Mouse (Mus musculus) limb, embryonic 14.5 days (tissue): Measurements from ENCODE around the gene Zbtb34. TPM values are rescaled to one million over a fixed set of nuclear protein-coding genes. Genes with fewer than 3 reads are reported as not detected.

ENCODE experiments used
- ATAC-seq: fragments of 200-750 bp; cut with Nextera tagmentation; 2 replicates; pipeline ENCODE4 v1.8.0; 2017; ENCODE audit warnings: low read depth, moderate number of reproducible peaks, moderate TSS enrichment; ENCODE audit not compliant: low FRiP score
- DNase-seq: peaks from one replicate; pipeline ENCODE4 v3.0.0-alpha.2; 2015; ENCODE audit warnings: low spot score
- H3K27ac ChIP-seq: fragments of 300-500 bp; sonication (generic); replicated peaks from 2 replicates; pipeline ENCODE4 v1.5.1; 2014; ENCODE audit warnings: low read depth, mild to moderate bottlenecking, low read length, moderate library complexity, mixed read lengths
- H3K27me3 ChIP-seq: fragments of 300-500 bp; sonication (generic); 2 replicates; pipeline ENCODE4 v1.6.1; 2014; ENCODE audit warnings: low read length, mixed read lengths; ENCODE audit not compliant: control insufficient read depth, insufficient read depth
- H3K36me3 ChIP-seq: fragments of 300-500 bp; sonication (generic); 2 replicates; pipeline ENCODE4 v1.6.1; 2014; ENCODE audit warnings: mild to moderate bottlenecking, low read length, moderate library complexity, mixed read lengths; ENCODE audit not compliant: control insufficient read depth, insufficient read depth
- H3K4me1 ChIP-seq: fragments of 300-500 bp; sonication (generic); 2 replicates; pipeline ENCODE4 v1.6.1; 2014; ENCODE audit warnings: antibody characterized with exemption, low read length, mixed read lengths; ENCODE audit not compliant: control insufficient read depth, insufficient read depth
- H3K4me2 ChIP-seq: fragments of 300-500 bp; sonication (generic); replicated peaks from 2 replicates; pipeline ENCODE4 v1.6.1; 2014; ENCODE audit warnings: low read depth, mild to moderate bottlenecking, low read length, moderate library complexity; ENCODE audit not compliant: severe bottlenecking
- H3K4me3 ChIP-seq: fragments of 300-500 bp; sonication (generic); replicated peaks from 2 replicates; pipeline ENCODE4 v1.5.1; 2014; ENCODE audit warnings: low read length
- H3K9ac ChIP-seq: fragments of 300-500 bp; sonication (generic); 2 replicates; pipeline ENCODE4 v1.6.1; 2014; ENCODE audit warnings: mild to moderate bottlenecking, low read depth, low read length, moderate library complexity; ENCODE audit not compliant: severe bottlenecking
- H3K9me3 ChIP-seq: fragments of 300-500 bp; sonication (generic); 2 replicates; pipeline ENCODE4 v1.6.1; 2016; ENCODE audit warnings: low read length; ENCODE audit not compliant: control insufficient read depth
- POLR2A ChIP-seq: fragments of 200-500 bp; IDR thresholded peaks from 2 replicates; pipeline ENCODE4 v1.8.0; 2012; ENCODE audit warnings: inconsistent platforms, mild to moderate bottlenecking, moderate library complexity, borderline replicate concordance; ENCODE audit not compliant: insufficient read depth, insufficient read length; ENCODE audit errors: extremely low read depth
- WGBS: fragments of 180-500 bp; shearing (Covaris S2); extraction: QIAGEN DNeasy Blood & Tissue Kit; methylation state at CpG from one replicate; pipeline ENCODE4 v1.1.7; 2014; 5-methylcytosine and 5-hydroxymethylcytosine counted together
- polyA plus RNA-seq, 2 experiments: library from polyadenylated mRNA; depleted of rRNA in 1 of 2; stranded (reverse) in 1 of 2; unstranded in 1 of 2; fragments of >200 nt; fragmentation: Nextera tagmentation in 1 of 2; extraction: Ambion mirVana in 1 of 2; gene quantifications; 2 replicates each; pipeline versions ENCODE4 v1.2.1 to v1.2.3; 2012 to 2014

The Zbtb34 gene
- polyA plus RNA-seq, 2 experiments: 8.4 to 19.0 TPM

DNA sequence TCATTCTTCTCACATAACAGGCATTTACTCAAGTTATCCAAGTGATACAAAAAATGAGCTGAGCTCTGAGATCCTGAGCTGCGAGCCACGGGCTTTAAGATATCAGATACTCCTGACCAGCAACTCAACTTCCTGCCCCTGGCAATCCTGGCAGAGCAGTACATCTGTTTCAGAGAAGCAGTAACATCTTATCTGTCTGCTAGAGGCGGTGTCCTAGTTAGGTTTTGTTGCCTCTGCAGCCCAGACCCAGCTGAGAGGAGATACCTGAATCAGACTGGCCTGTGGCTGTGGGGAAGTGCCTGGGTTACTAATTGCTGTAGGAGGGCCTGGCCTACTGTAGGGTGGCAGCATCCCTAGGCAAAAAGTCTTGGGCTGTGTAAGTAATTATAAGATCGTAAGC lies 28.5 kb upstream of the Zbtb34 start:
- Histone ChIP-seq H3K4me2 (no peak overlapping the region), H3K9ac (no peak overlapping the region), H3K4me3 (no peak overlapping the region), H3K4me1 (no peaks in the 10 kb centered on the region), H3K9me3 (no peaks in the 10 kb centered on the region), H3K27ac (no peak overlapping the region), H3K36me3 (peaks cover 49% of the 10 kb centered on the region), H3K27me3 (no peaks in the 10 kb centered on the region)
- WGBS: 68% methylated on average over 4 of the region's 4 CpGs
- TF ChIP-seq POLR2A: no peak
- no peak for ATAC-seq
- DNase-seq: no peak

DNA sequence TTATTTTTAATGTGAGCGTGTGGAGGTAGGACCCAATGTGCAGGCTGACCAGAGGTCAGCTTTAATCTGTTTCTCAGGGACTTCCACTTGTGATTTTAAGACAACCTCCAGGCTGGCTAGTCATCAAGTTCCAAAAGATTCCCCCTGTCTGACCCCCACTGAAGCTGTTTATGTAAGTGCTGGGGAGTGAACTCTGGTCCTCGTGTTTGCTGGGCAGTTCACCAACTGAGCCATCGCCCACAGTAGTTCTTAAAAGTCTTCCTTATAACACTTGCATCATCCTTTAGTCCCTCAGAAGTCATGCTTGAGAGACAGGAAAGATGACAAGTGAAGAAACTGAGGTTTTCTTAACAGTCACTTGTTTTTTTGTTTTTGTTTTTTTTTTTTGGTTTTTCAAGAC lies 25.6 kb upstream of the Zbtb34 start:
- no peaks in the 10 kb centered on the region for H3K9me3 ChIP-seq
- H3K4me3 ChIP-seq: no peak overlapping the region
- WGBS: 79% methylated on average over 3 of the region's 3 CpGs
- H3K27ac ChIP-seq: no peak overlapping the region
- no peak for TF ChIP-seq POLR2A
- peaks cover 57% of the 10 kb centered on the region for H3K36me3 ChIP-seq
- DNase-seq: no peak
- no peak overlapping the region for H3K9ac ChIP-seq
- H3K27me3 ChIP-seq: no peaks in the 10 kb centered on the region
- H3K4me1 ChIP-seq: no peaks in the 10 kb centered on the region
- ATAC-seq: no peak
- H3K4me2 ChIP-seq: no peak overlapping the region

DNA sequence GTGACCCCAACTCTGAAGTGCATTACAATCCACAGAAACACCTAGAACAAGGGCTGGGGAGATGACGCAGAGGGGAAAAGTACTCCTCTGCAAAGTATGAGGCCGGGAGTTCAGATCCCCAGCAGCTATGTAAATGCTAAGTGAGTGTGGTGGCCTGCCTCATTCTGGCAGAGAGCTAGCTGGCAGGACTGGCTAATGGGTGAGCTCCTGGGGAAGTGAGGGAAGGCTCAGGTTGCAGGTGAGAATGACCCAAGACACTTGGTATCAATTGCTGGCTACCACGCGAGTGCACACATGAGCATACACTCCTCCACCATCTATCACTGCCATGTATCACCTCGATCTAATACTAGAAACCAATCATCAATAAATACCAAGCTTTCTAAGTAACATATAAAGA lies 25.1 kb upstream of the Zbtb34 start:
- Histone ChIP-seq H3K9ac (no peak overlapping the region), H3K27me3 (no peaks in the 10 kb centered on the region), H3K4me2 (no peak overlapping the region), H3K4me3 (no peak overlapping the region), H3K9me3 (no peaks in the 10 kb centered on the region), H3K27ac (no peak overlapping the region), H3K4me1 (no peaks in the 10 kb centered on the region), H3K36me3 (peaks cover 57% of the 10 kb centered on the region)
- no peak for TF ChIP-seq POLR2A
- DNase-seq (no peak), ATAC-seq (no peak)
- WGBS: 91% methylated on average over 5 of the region's 5 CpGs

DNA sequence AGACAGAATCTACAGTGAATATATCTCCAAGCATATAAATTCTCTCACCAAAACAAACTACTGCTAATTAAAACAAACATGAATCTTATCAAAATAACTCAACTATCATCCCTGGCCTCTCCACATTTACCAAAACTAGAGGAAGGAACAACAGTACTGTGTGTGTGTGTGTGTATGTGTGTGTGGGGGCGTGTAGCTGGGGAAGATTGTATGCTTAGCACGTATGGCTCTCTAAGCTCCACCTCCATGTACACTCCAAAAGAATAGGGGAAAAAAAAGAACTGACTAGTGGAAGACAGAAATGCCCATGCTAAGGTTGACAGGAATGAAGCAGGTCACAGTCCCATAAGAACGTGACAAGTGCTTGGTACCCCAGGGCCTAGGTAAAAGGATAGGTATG lies 24.2 kb upstream of the Zbtb34 start:
- Histone ChIP-seq H3K9me3 (no peaks in the 10 kb centered on the region), H3K36me3 (peaks cover 64% of the 10 kb centered on the region), H3K4me2 (no peak overlapping the region), H3K4me1 (no peaks in the 10 kb centered on the region), H3K27me3 (no peaks in the 10 kb centered on the region), H3K9ac (no peak overlapping the region), H3K4me3 (no peak overlapping the region), H3K27ac (no peak overlapping the region)
- TF ChIP-seq POLR2A: no peak
- DNase-seq (no peak), ATAC-seq (no peak)
- 83% methylated on average over 3 of the region's 3 CpGs for WGBS

DNA sequence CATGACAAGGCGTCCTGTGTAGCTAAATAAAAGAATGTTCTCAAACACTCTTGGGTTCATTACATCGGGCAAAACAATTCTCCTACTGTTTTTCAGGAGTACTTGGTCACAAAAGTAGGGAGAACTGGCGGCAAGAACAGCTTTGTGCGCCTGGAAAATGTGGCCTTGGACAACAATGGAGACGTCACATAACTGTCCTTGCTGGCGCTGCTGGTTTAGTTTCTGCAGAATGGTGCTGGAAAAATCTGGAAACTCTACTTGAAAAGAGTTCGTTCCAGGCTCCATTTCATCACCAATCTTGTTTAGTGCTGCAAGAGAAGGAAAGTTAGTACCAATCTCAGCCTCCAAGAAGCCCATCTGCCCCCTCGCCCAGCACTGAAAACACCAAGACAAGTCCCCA lies 23.7 kb upstream of the Zbtb34 start:
- Histone ChIP-seq H3K27ac (no peak overlapping the region), H3K36me3 (peaks cover 65% of the 10 kb centered on the region), H3K9me3 (no peaks in the 10 kb centered on the region), H3K4me3 (no peak overlapping the region), H3K27me3 (no peaks in the 10 kb centered on the region), H3K4me1 (no peaks in the 10 kb centered on the region), H3K4me2 (no peak overlapping the region), H3K9ac (no peak overlapping the region)
- WGBS: 86% methylated on average over 8 of the region's 8 CpGs
- DNase-seq: no peak
- ATAC-seq: no peak
- TF ChIP-seq POLR2A: no peak

DNA sequence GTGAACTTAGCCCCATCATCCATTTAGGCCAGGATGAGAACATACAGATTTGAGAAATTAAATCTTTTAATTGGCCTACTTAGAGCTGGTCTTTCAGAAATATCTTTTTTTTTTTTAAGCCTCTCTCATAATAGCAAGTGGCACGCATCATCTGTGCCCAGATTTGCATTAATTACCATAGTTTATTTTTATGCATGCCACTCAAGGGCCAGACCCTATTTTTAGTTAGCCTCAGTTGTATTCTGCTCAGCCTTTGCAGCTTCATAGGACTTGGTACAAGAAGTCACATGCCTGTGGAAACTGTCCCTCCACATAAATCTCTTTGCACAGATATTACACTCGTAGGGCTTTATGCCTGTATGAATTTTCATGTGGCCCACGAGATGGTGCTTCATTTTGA lies 22.4 kb upstream of the Zbtb34 start:
- peaks cover 63% of the 10 kb centered on the region for H3K36me3 ChIP-seq
- H3K4me2 ChIP-seq: no peak overlapping the region
- H3K4me1 ChIP-seq: peaks cover 5% of the 10 kb centered on the region; the same call in 1 of the 2 replicates
- H3K27ac ChIP-seq: no peak overlapping the region
- H3K9ac ChIP-seq: no peak overlapping the region
- no peak for TF ChIP-seq POLR2A
- ATAC-seq: no peak
- no peaks in the 10 kb centered on the region for H3K9me3 ChIP-seq
- no peaks in the 10 kb centered on the region for H3K27me3 ChIP-seq
- DNase-seq: no peak
- H3K4me3 ChIP-seq: no peak overlapping the region
- WGBS: 94% methylated on average over 3 of the region's 3 CpGs
